Mouse (Mus musculus) embryo, embryonic 10.5 days (tissue): ENCODE data around the gene Gm20517.
"Not testable (repeated sequence)": the region's sequence is repeated elsewhere in the genome, so short reads cannot be mapped to it uniquely, and the experiment has no call there.

ENCODE experiments used
- DNase-seq: peaks from one replicate; pipeline ENCODE4 v3.0.0-alpha.2; 2015; ENCODE audit warnings: low spot score

Gene Gm20517

GRCm38 (mm10) chr17:47596839-47597164 lies 14.6 kb upstream of the Gm20517 start:
- no peak for DNase-seq

- no peak for DNase-seq
Measured at GRCm38 (mm10) chr17:47597261-47597660, 14.1 kb upstream of the Gm20517 start.

GRCm38 (mm10) chr17:47597838-47598579 lies 13.4 kb upstream of the Gm20517 start:
- peak; percentile 75 for DNase-seq

- not testable (repeated sequence) for DNase-seq
Measured at GRCm38 (mm10) chr17:47598580-47599304, 12.6 kb upstream of the Gm20517 start.

- DNase-seq, result peak; percentile 5
Measured at GRCm38 (mm10) chr17:47599511-47600297, 11.7 kb upstream of the Gm20517 start.

- no peak for DNase-seq
Measured at GRCm38 (mm10) chr17:47600601-47601388, 10.6 kb upstream of the Gm20517 start.

GRCm38 (mm10) chr17:47601389-47601755 lies 10.0 kb upstream of the Gm20517 start:
- DNase-seq, result no peak

- no peak for DNase-seq
Measured at GRCm38 (mm10) chr17:47602289-47602688, 9.1 kb upstream of the Gm20517 start.

GRCm38 (mm10) chr17:47606220-47606619 lies 5.2 kb upstream of the Gm20517 start:
- peak; percentile 31 for DNase-seq

- no peak for DNase-seq
Measured at GRCm38 (mm10) chr17:47609182-47609581, 2.2 kb upstream of the Gm20517 start.

- DNase-seq, result no peak
Measured at GRCm38 (mm10) chr17:47611661-47611982, 233 bp downstream of the Gm20517 start.

- DNase-seq, result peak; percentile 12
Measured at GRCm38 (mm10) chr17:47614018-47614417, 2.6 kb downstream of the Gm20517 start.

GRCm38 (mm10) chr17:47616119-47616518 lies 4.7 kb downstream of the Gm20517 start:
- DNase-seq, result no peak

- no peak for DNase-seq
Measured at GRCm38 (mm10) chr17:47616652-47617051, 5.3 kb downstream of the Gm20517 start.

GRCm38 (mm10) chr17:47617605-47618307 lies 6.4 kb downstream of the Gm20517 start:
- DNase-seq, result no peak

- DNase-seq, result no peak
Measured at GRCm38 (mm10) chr17:47618556-47619311, 7.3 kb downstream of the Gm20517 start.

- no peak for DNase-seq
Measured at GRCm38 (mm10) chr17:47622912-47623554, 11.6 kb downstream of the Gm20517 start.

GRCm38 (mm10) chr17:47624572-47624971 lies 13.2 kb downstream of the Gm20517 start:
- DNase-seq, result not testable (repeated sequence)

GRCm38 (mm10) chr17:47625088-47625487 lies 13.7 kb downstream of the Gm20517 start:
- DNase-seq, result no peak

GRCm38 (mm10) chr17:47626031-47626430 lies 14.6 kb downstream of the Gm20517 start:
- DNase-seq, result no peak
